Mouse (Mus musculus) embryo, embryonic 10 days (tissue): Measurements from ENCODE around the gene Sorcs3.

Source experiments
- DNase-seq: peaks from one replicate; pipeline ENCODE4 v3.0.0-alpha.2; 2015; ENCODE audit warnings: low spot score

Gene Sorcs3

DNA sequence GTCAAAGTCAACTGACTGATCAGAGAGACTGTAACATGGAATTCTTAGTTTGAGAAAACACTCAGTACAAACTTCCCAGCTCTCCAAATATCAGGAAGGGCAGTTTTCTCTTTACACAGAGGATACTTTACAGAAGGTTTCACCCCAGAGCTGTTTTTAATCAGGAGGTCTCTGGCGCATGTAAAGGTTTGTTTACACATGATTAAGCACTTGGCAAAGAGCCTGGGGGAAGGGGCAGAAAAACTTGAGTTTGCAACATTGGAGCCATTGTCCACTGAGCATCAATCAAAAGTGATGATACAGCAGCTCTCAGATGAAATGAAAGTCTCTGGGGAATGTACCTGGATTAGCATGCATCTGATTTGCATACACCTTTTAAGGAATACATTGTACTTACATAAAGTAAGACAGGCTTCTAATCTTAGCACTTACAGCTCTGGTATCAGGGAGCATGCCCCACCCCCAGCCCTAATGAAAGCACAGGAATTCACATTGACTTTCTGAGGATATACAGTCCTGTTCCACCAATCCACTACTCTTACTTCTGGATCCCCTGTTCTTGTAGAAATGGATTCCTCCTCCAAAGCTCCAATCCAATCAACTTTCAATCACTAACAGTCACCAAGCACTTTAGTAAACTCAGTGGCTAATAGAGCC lies 500.6 kb downstream of the Sorcs3 start:
- peak; percentile 48 for DNase-seq

GRCm38 (mm10) chr19:48706924-48707320 lies 501.1 kb downstream of the Sorcs3 start:
- no peak for DNase-seq

GRCm38 (mm10) chr19:48725851-48726419 lies 520.1 kb downstream of the Sorcs3 start:
- peak; percentile 57 for DNase-seq

DNA sequence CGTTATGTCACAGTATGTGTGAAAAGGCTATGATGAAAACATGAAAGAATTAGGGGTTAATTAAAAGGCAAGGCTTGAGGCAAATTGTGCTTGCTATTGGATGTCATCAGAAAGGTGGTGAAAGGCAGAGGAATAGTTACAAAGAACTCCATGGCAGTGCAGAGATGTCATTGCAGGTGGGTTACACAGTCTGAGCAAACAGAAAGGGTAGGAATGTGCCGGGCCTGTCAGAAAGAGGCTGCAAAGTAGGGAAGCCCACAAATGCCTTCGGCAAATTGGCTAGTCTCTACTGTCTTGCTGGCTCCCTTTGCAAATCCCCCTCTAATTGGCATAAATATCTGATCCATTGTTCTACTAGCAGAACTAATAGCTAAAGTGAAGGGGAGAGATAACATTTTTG lies 521.2 kb downstream of the Sorcs3 start:
- no peak for DNase-seq

- no peak for DNase-seq
Observed at GRCm38 (mm10) chr19:48727601-48728000, 521.8 kb downstream of the Sorcs3 start.

- DNase-seq: no peak
Observed at GRCm38 (mm10) chr19:48731731-48732130, 525.9 kb downstream of the Sorcs3 start.

- DNase-seq: peak; percentile 17
Observed at GRCm38 (mm10) chr19:48734370-48734769, 528.5 kb downstream of the Sorcs3 start.

- no peak for DNase-seq
Observed at GRCm38 (mm10) chr19:48737554-48737953, 531.7 kb downstream of the Sorcs3 start.

DNA sequence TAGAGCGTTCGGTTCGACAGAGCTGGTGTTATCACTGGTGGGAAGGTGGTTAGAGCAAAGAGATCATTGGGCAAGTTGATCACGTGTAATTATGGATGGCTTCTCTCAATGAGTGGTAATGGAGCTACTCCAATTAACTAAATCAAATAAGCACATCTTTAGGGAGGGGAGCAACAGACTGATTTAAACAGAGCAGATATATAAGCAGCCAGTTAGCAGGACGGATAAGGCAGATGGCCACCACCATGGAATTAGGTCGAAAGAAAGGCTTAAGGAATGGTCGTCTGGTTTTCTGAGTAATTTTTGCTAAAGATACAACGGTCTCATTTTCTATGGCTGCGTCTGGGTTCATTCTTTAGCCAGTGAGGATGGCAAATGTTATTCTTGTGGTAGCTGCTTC lies 549.3 kb downstream of the Sorcs3 start:
- no peak for DNase-seq

- no peak for DNase-seq
Observed at GRCm38 (mm10) chr19:48756831-48757230, 551.0 kb downstream of the Sorcs3 start.

GRCm38 (mm10) chr19:48766524-48766923 lies 560.7 kb downstream of the Sorcs3 start:
- DNase-seq: no peak

GRCm38 (mm10) chr19:48771565-48771964 lies 565.7 kb downstream of the Sorcs3 start:
- no peak for DNase-seq

DNA sequence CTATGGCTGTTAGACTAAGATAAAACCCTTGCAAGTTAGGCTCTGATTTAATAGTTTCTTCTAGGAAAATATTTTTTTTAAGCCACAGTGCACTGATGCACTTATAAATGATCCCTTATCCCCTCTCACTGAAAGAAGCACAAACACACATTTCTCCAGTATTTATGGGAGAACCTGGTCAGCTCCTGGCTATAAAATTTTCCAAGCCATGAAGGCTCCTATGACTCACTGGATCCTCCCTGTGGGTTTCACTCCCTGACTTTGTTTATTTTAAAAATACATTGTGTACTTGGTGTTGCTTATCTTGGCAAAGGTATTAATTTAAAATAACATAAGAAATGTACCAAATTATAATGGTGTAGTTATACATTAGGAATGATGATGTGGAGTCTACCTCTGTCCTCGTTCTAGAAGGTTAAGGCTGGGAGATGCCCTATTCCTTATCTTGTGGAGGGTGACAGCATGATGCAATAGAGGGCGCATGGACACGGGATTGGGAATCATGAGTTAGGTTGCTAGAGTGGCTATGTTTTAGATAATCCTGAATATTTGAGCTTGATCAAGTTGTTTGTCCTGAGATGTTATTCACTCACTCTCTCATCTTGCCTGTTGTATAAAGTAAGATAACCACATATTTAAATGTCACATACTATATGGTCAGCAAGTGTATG lies 573.4 kb downstream of the Sorcs3 start:
- DNase-seq: no peak

DNA sequence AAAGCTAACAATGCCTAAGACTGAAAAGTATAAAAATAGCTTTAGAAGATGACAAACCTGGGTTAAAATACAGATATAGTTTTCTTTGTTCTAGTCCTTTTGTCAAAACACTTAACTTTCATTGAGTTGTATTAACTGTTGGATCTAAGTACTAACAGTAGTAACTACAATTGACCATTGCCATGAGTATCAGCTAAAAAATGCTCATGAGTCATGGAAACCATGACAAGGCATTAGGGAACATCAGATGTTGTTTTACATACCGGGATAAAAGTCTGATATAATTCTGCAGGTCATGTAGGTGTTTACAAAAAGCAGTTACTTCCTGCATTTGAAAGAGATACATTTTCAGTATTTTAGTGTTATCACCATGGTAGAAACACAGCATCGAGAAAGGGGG lies 575.0 kb downstream of the Sorcs3 start:
- no peak for DNase-seq

GRCm38 (mm10) chr19:48782024-48782721 lies 576.3 kb downstream of the Sorcs3 start:
- no peak for DNase-seq

- no peak for DNase-seq
Observed at GRCm38 (mm10) chr19:48787269-48787668, 581.4 kb downstream of the Sorcs3 start.

DNA sequence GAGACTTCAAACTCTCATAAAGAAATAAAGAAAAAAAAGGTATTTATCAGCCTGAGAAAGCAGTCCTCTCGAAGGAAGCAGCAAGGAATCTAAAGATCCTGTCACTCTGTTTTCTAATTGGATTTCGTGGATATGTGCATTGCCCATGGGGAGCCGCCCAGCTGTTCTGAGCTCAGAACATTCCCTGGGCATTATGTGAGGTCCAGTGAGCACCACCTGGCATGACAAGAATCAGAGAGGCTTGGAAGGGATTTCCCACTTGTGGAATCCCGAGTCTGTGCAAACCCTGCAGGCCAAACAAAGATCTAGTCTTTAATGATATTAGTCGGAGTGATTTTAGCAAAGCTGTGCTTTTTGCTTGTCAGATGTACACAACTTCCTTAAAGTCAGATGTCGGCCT lies 598.7 kb downstream of the Sorcs3 start:
- peak; percentile 28 for DNase-seq

- DNase-seq: no peak
Observed at GRCm38 (mm10) chr19:48811541-48811940, 605.7 kb downstream of the Sorcs3 start.

- DNase-seq: no peak
Observed at GRCm38 (mm10) chr19:48813823-48814222, 608.0 kb downstream of the Sorcs3 start.

DNA sequence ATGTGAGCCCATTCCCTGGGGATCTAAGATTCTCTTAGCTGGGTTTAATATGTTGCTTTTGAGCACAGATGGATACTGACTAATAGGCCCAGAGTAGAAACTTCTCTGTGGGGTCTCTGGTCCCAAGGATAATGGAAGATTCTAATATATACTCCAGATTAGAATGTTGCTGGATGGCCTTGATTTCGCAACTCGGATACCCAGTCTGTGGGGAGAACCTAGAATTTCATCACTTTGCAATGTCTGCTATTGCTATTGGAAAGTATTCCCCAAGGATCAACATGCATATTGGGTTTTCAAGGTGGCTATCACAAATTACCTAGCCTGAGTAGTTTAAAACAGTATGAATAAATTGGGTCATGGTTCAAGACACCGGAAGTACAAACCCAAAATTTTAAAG lies 609.2 kb downstream of the Sorcs3 start:
- DNase-seq: no peak

DNA sequence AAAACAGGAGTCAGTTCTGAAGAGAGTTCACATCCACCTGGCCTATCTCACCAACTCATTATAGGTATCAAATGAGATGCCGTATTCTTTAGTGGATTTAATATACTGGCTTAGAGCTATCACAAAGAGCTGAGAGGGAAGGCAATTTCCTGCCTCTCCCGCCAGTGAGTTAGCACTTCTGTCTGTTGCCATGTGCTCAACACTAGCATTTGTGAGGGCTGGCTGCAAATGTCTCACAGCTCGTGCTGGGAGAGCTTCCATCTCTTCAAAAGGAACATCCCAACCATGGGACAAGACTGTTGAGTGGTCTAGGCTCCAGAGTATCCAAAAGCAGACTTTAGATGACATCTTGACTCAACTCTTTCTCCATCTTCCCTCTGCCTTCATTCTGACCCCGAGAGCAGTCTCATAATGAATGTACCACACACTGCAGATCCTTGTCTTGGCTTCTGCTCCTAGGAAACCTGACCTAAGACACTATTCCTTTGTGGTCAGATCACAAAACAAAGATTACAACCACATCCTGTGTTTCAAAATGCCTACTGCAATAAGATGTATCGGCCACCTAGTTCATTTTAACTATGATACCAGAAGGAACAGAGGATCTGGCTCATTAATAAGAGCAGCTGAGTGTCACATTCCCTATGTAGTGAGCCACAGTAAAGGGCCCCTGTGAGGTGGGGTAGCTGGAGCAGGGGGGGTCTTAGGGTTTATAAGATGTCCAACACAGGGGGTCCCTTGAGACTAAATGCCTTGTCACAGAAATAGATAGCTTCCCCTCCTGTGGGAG lies 614.9 kb downstream of the Sorcs3 start:
- no peak for DNase-seq

DNA sequence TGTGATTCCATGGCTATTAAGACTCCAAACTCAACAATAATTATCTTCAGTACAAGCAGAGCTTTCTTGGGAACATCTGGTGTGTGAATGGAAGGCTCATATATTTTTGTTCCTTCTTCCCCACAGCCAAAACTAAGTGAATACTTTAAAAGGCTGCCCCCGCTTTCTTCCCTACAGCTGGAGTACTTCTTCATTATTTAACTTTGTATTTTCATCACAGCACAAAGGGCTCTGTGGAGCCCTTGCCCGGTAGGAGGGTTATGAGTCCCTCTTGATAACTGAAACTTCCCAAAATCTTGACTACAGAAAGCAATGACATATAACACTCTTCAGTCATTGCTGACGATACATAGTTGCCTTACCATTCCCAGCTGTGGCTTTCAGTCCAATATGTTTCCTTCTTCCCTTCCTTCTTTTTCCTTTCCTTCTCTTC lies 615.5 kb downstream of the Sorcs3 start:
- no peak for DNase-seq
